Mouse (Mus musculus): Measurements from ENCODE around the gene Cyfip1.
"Not testable (repeated sequence)": the region's sequence is repeated elsewhere in the genome, so short reads cannot be mapped to it uniquely, and the experiment has no call there.

The Cyfip1 gene

GRCm38 (mm10) chr7:55865044-55865443 lies 23.5 kb downstream of the Cyfip1 start:
- DNase-seq (ENCODE audit: low spot score in 2 of 2), result no peak

GRCm38 (mm10) chr7:55865750-55866416 lies 24.3 kb downstream of the Cyfip1 start:
- no peak for DNase-seq (ENCODE audit: low spot score in 2 of 2)

DNA sequence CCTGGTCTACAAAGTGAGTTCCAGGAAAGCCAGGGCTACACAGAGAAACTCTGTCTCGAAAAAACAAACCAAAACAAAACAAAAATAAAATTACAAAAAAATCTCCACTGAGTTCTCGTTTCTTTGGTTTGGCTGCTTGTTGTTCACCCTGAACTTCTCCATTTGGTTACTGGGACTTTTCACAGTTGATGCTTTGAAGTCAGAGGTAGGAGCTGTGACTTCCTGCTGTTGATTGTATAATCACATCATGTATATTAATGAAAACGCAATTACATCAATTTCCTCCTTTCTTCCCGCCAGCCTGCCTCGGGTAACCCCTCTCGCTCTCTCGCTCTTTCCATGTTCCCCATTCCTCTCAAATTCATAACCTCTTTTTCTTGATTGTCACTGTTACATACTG lies 26.7 kb downstream of the Cyfip1 start:
- DNase-seq (ENCODE audit: low spot score in 2 of 2), result no peak

- no peak for DNase-seq (ENCODE audit: low spot score in 2 of 2)
Observed at GRCm38 (mm10) chr7:55869220-55869619, 27.7 kb downstream of the Cyfip1 start.

DNA sequence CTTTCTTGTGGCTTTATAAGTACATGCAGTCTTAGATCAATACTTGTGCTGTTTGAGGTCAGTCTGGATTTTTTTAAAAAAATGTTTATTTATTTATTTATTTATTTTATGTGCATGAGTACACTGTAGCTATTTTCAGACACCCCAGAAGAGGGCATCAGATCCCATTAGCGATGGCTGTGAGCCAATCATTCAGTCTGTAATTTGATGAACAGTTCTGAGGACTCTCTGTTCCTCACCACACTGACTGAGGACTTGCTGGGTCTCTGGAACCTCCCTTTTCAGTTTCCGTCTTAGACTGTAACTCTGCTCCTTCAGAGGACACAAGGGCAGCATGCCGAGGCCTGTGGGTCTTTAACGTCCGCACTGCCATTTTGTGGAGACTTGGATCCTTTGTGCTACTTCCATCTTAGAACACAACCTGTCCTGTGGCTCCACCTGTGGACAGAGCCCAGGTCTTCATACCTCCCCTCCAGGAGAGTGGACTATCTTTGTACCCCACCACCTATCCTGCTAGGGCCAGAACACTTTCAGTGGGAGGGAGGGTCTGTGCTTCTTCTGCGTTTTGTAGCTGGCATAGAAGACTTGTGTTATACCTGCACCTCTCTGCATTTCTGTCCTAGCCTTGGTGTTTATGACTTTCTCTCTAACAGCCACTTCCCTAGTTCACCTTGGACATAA lies 28.9 kb downstream of the Cyfip1 start:
- no peak for DNase-seq (ENCODE audit: low spot score in 2 of 2)

GRCm38 (mm10) chr7:55871476-55871875 lies 29.9 kb downstream of the Cyfip1 start:
- no peak for DNase-seq (ENCODE audit: low spot score in 2 of 2)

- no peak for DNase-seq (ENCODE audit: low spot score in 2 of 2)
Observed at GRCm38 (mm10) chr7:55874703-55875102, 33.2 kb downstream of the Cyfip1 start.

DNA sequence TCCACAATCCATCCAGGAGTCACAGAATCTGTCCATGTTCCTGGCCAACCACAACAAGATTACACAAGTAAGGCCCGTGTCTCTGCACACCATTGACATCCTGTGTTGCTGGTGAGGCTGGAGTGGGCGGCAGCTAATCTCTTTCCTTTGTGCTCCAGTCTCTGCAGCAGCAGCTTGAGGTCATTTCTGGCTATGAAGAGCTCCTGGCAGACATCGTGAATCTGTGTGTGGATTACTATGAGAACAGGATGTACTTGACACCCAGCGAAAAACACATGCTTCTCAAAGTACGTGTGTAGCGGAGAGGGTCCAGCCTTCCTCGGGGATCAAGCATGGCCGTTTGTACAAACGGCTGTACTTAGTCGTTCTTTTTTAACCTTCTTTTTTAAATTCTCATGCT lies 36.2 kb downstream of the Cyfip1 start:
- DNase-seq (ENCODE audit: low spot score in 2 of 2), result no peak

GRCm38 (mm10) chr7:55880882-55881281 lies 39.3 kb downstream of the Cyfip1 start:
- no peak for DNase-seq (ENCODE audit: low spot score in 2 of 2)

- DNase-seq (ENCODE audit: low spot score in 2 of 2), result no peak
Observed at GRCm38 (mm10) chr7:55888603-55889002, 47.1 kb downstream of the Cyfip1 start.

- DNase-seq (ENCODE audit: low spot score in 2 of 2), result no peak
Observed at GRCm38 (mm10) chr7:55889996-55890395, 48.5 kb downstream of the Cyfip1 start.

- DNase-seq (ENCODE audit: low spot score in 2 of 2), result no peak
Observed at GRCm38 (mm10) chr7:55890731-55891130, 49.2 kb downstream of the Cyfip1 start.

DNA sequence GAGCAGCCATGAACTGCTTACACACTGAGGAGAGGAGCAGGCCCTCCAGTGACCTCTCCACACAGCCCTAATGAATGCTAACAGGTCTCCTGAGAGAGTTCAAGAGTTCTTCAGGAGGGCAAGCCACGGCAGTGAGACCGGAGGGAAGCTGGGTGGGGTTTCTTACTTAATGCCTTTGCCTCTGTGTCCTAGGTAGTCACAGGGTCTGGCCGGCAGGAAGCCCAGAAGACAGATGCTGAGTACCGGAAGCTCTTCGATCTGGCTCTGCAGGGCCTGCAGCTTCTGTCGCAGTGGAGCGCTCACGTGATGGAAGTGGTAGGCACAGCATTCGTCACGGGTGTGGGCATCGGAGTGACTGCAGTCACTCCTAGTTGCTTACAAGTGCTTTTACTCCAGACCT lies 50.3 kb downstream of the Cyfip1 start:
- DNase-seq (ENCODE audit: low spot score in 2 of 2), result no peak

DNA sequence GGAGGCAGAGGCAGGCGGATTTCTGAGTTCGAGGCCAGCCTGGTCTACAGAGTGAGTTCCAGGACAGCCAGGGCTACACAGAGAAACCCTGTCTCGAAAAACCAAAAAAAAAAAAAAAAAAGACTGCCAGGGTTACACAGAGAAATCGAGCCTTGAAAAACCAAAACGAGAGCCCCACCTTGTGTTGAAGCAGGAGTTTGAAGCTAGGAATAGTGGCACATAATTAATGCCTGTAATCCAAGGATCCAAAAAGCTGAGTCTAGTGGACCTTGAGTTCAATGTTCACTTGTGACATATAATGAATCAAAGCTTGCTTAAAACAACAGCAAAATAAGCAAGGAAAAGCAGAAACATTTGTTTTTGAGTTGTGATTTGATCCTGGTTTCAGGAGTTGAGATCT lies 62.2 kb downstream of the Cyfip1 start:
- no peak for DNase-seq (ENCODE audit: low spot score in 2 of 2)

DNA sequence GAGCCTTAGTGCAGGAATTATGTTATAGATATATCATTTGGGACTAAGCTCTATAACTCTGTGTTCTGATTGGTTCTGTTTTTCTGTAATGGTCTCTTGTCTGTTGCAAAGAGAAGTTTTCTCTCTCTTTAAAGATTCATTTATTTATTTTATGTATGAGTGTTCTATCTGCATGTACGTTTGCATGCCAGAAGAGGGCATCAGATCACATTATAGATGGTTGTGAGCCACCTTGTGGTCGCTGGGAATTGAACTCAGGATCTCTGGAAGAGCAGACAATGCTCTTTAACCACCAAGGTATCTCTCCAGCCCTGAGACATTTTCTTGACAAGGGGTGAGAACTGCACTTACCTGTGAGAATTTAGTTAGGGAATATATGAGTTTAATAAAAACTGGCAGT lies 63.9 kb downstream of the Cyfip1 start:
- no peak for DNase-seq (ENCODE audit: low spot score in 2 of 2)

- DNase-seq (ENCODE audit: low spot score in 2 of 2), result no peak
Observed at GRCm38 (mm10) chr7:55909519-55909918, 68.0 kb downstream of the Cyfip1 start.

GRCm38 (mm10) chr7:55910356-55910755 lies 68.8 kb downstream of the Cyfip1 start:
- no peak for DNase-seq (ENCODE audit: low spot score in 2 of 2)

GRCm38 (mm10) chr7:55911371-55911770 lies 69.8 kb downstream of the Cyfip1 start:
- no peak for DNase-seq (ENCODE audit: low spot score in 2 of 2)

DNA sequence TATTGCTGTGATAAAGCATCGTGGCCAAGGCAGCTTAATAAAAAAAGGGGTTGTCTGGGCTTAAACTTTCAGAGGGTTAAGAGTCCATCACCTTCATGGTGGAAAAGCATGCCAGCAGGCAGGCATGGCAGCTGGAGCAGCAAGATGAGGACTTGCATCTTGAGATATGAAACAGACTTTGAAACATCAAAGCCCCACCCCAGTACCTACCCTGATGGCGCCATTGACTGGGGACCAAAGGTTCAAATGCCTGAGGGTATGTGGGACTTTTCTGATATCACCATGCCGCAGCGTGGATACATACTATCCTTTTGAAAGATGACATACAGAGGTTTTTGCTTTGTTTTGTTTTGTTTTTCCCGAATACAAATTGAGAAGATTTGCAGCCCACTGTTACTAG lies 70.6 kb downstream of the Cyfip1 start:
- DNase-seq (ENCODE audit: low spot score in 2 of 2), result no peak

DNA sequence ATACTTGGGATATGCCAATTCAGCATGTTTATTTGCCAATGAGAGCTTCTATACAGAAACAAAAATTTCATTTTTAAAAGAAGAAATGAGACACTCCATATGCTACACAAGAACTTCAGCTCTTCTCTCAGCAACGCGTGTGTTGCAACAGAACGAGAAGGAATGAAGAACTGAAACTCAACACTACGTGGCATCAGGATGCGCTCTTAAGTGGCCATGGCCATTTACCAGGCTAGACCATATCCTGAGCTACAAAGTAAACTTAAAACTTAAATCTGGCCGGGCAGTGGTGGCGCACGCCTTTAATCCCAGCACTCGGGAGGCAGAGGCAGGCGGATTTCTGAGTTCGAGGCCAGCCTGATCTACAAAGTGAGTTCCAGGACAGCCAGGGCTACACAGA lies 76.8 kb downstream of the Cyfip1 start:
- not testable (repeated sequence) for DNase-seq (ENCODE audit: low spot score in 2 of 2)

GRCm38 (mm10) chr7:55927262-55927661 lies 85.7 kb downstream of the Cyfip1 start:
- DNase-seq (ENCODE audit: low spot score in 2 of 2), result no peak

DNA sequence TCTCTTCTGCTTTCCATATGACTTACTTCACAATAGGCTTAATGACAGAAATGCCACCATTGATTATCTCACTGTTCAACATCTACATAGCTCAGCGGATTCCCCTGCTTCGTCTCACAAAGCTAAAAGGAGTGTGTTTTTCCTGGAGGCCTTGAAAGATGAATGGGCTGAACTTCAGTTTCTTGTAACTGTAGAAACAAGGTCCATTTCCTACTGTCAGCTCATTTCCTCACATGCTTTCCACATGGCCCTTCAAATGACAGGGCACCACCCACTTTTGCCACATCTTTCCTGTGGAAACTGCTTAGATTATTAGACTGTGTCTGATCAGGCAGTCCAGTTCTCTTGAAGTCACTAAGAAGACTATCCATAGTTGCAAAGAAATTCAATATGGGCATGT lies 87.1 kb downstream of the Cyfip1 start:
- DNase-seq (ENCODE audit: low spot score in 2 of 2), result no peak

DNA sequence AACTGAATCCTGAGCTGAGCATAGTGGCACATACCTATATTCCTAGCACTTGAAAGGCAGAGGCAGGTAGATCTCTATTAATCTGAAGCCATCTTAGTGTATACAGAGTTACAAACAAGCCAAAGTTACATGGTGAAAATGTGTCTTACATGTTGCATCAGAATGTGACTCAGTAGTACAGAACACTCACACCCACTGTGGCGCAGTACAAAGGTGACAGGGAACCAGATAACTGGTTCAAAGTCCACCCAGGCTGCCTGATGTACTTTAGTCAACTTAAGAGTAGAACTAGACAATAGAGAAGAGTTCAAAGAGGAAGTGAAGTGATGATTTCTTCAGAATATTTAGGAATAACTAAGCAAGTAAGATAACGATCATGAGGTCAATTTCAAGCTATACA lies 93.5 kb downstream of the Cyfip1 start:
- no peak for DNase-seq (ENCODE audit: low spot score in 2 of 2)

GRCm38 (mm10) chr7:55938341-55938740 lies 96.8 kb downstream of the Cyfip1 start:
- no peak for DNase-seq (ENCODE audit: low spot score in 2 of 2)
